Mouse (Mus musculus) megakaryocyte progenitor cell, adult 5-6 weeks (primary cell): ENCODE measurements around the gene Dgkq. TPM values are rescaled to one million over a fixed set of nuclear protein-coding genes. Genes with fewer than 3 reads are reported as not detected.
A peak's percentile ranks its signal among the peaks of the same experiment; 100 is the strongest.

Source experiments
- ATAC-seq: replicated peaks from 2 replicates; pipeline ENCODE4 v1.8.0; 2016; ENCODE audit warnings: mild to moderate bottlenecking, moderate TSS enrichment, inconsistent platforms; ENCODE audit not compliant: poor library complexity
- total RNA-seq, 2 experiments: library from RNA; stranded (forward) in 1 of 2; stranded (reverse) in 1 of 2; fragments of 157-497, 149-512 nt in 1 of 2; fragments of 200-1000 nt in 1 of 2; gene quantifications; 2 replicates each; pipeline versions ENCODE4 v1.2.3 to v1.2.4; 2015 to 2017

Dgkq gene
- total RNA-seq, 2 experiments from 2014 or later: 4.2 to 4.8 TPM

DNA sequence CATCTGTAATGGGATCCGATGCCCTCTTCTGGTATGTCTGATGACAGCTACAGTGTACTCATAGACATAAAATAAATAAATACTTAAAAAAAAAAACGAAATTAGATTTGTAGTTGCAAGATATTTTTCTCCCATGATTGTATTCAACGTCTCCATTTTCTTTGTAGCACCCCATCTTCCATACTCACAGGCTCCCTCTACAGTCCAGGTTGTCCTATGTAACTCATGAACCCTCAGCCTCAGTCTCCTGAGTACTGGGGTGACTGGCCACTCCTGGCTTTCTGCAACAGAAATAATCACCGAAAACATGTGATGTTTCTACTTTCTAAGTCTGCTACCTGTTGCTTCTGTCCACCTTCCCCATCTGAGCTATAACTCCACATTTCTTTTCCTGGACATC is 21.7 kb upstream of the Dgkq start:
- ATAC-seq: peak; percentile 37

DNA sequence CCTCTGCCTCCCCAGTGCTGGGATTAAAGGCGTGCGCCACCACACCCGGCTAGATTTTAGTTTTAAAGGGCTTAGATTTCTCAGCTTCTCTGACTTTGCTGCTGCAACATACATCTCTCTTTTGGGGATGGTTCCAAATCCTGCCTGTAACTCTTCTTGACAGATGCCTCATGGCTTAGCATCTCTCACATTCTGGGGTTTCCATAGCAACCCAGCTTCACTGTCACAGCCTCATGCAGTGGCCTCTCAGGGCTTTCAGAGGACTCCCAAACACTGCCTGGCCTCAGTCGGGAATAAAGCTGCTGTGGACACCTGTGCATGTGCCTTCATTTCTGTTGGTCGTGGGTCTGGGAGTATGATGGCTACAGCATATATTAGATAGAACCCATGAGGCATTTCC is 19.6 kb upstream of the Dgkq start:
- ATAC-seq: no peak

DNA sequence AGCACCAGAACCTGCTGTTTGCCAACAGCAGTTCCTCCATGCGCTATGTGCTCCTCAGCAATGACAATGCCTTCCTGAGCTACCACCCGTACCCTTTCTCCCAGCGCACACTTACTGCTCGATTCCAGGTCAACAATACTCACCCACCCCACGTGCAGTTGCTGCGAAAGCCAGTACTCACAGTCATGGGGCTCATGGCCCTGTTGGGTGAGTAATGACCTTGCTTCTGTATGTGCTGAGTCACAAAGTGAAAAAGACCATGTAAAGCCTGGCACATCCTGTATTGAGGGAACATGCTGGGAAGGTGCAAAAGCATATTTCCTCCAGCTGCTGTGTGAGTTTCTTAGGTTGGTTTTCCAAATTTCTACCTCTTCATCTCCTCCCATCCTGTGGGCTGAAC is 11.4 kb upstream of the Dgkq start:
- no peak for ATAC-seq

DNA sequence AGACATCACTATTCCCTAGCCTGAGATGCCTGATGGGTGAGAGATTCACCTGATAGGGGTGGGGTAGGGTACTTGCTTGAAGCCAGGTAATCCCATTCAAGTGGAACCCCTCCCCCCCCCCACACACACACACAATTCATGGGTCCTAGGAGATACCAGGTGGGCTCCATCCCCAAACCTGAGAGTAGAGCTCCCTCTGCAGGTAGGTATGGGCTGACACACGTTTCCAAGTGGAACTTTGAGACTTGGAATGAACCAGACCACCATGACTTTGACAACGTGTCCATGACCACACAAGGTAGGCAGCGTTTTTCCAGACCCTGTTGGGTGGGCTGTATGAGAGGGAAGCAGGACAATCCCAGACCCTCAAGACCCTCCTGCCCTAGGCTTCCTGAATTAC is 10.4 kb upstream of the Dgkq start:
- ATAC-seq: 0 out of 2 replicates have a peak, but pooled peaks have one; percentile 14

DNA sequence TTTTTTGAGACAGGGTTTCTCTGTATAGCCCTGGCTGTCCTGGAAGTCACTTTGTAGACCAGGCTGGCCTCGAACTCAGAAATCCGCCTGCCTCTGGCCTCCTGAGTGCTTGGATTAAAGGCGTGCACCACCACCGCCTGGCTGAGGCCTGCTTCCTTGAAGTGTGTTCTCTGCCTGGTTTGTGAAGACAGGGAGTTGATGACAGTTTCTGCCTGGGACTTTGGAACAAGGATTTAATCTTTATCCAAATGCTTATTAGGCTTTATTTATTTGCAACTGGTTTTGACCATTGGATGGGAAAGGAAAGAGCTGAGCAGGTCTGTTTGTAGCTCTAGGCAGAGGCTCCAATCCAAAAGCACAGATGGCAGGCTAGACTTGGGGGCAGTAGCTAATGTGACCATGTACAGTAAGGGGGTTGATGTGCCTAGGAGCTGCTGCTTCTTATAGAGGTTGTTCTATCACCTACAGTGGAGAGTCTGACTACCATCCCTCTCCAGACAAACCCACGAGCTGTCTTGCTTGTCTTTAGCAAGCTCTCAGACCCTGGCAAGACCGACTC is 8.9 kb upstream of the Dgkq start:
- no peak for ATAC-seq

DNA sequence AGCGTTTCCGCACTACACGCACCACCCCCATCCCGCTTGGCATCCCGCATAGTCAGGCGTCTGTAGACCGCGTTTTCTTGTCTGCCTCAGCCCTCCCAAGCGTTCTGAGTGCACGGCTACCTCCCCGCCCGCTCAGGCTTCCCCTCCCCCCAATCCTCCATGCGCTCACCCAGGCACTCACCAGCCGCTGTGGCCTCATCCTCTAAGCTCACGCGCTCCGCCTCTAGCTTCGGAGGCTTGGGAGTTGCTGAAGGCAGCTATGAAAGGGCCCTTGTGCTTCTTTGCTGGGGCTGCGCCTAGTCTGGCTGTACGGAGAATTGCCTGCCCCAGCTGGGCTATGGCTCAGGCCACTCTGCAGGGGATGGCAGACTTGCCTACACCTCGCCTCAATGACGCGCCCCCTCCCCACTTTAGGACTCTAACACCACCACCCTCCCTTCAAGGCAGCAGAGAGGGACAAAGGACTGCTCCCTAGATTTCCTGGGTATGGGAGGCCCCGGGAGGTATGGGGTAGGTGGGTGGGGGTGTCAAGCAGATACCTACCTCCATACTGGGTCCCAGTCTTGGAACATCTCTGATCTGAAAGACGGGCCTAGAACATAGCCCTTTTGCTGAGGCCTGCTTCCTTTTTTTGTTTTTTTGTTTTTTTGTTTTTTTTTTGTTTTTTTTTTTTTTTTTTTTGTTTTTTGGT is 8.3 kb upstream of the Dgkq start:
- peak; percentile 27 for ATAC-seq

DNA sequence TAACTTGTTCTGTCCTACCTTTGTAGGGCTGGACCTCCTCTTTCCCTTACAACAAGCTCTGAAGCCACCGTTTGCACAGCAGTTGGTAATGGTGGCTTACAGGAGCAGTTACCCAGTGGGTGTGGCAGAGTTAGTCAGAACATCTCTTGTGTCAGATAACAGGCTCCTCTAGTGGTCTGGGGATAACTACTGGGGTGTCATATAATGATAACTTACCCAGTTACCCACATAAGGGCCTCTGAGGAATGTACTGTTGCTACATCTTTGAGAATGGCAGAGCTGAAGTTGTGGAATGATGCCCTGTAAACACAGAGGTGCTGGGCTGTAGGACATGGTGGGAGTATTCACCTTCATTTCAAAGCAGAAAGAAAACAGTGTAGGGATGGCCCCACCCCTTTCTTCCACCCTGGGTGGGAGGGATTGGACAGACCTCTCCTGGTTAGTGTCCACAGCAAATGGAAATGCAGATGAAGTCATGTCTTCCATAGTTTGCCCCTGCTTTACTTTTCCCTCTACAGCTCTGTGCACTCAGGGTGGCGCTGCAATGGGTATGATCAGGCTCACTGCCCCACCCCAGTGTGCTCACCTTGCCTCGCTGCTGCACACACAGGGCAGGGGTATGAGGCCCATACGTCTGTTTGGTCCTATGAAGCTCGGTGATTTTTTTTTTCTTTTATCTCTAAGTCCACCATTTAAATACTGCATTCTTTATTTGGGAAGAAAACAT is 7.5 kb upstream of the Dgkq start:
- ATAC-seq: peak; percentile 62

DNA sequence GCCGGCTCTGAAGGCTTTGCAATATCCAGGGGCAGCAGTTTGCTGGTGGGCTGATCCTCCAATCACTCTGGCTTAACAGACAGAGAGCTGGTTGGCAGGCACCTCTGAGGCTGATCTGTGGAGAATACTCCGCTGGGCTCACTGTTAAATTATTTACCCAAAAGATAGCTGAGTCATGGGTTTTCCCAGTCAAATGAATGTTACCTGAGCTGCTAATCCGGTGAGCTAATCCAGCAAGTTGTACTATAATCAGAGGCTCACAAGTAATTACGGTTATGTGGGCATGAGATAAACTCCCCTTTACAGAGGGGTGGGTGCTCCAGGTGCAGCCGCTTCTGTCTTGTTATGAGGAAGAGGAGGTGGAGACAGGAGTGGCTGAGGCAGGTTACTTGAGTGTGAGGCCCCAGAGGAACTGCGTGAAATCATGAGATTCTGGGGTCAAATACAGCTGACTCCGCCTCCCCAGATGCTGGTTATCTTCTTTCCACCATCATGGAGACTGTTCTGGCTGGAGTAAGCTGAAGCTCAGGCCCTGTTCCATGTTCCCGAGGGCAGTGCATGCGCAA is 5.9 kb upstream of the Dgkq start, which contains the start of gene Slc26a1:
Gene Slc26a1, minus strand, starts transcription at position 319 of the 566 bp plus-strand sequence.
- peak; percentile 33 for ATAC-seq

DNA sequence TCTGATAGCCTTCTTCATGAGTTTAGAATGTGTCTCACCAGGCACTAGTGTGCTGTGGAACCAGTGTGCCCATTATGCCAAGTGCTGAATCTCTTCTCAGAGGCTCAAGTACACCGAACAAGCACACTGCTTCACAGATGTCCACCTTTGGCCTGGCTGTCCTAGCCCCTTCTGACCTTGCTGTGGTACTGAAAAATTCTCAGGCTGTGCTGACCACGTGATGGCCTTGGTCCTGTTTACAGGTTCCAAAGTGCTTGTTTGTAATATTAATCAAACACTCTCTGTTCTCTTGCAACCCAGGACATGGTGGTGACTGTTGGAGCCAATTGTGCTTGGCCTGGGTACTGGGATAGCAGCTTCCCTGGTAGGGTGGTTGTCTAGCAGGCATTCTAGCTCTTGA is 5.2 kb upstream of the Dgkq start:
- ATAC-seq: no peak

DNA sequence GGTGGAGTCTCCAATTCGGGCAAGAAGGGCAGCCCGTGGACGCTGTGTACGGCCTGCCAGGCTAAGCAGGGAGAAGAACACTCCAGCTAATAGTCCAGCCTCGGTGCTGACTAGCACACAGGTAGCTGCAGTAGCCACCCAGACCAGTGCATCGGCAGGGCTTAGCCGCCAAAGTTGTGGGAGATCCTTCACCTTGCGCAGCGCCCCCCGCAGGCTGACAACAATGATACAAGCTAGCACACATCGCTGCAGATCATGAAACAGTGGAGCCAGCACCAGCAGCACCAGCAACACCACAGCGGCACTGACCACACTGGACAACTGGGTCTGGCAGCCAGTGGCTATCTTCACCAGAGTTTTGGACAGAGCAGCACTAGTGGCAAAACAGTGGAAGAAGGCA is 2.3 kb upstream of the Dgkq start:
- ATAC-seq: no peak

DNA sequence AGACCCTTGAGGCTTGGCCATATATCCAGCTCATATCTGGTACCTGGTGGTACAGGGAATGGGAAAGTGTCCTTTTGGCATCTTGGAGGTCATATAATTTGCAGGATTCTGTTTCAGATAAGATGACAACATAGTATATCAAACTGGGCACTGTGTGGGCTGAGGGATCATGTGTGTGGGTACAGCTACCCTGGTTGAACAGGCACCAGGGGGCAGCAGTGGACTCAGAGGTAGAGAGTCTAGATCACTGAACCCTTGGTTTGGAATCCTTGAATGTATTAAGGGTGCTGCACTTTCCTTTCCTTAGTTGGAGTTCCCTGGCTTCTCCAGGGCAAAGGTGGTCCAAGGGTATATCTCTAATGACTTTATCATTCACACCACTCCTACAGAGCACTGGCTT is 1.3 kb upstream of the Dgkq start:
- ATAC-seq: peak; percentile 53

DNA sequence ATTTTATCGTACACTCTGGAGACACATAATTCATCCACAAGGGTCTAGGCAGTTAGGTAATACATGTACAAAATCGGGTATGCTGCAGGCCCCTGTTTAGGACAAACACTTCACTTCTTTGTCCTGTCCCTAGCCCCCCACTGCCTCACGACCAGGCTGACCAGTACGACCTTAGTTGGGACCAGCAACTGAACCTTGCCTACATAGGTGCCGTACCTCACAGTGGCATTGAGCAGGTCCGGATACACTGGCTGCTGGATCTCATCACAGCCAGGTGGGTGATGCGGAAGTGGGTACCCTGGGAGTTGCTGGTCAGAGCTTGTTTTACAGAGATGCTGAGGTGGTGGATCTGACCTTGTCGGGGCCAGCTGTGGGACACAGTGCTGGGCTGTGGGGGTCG is 514 bp upstream of the Dgkq start:
- ATAC-seq: no peak

DNA sequence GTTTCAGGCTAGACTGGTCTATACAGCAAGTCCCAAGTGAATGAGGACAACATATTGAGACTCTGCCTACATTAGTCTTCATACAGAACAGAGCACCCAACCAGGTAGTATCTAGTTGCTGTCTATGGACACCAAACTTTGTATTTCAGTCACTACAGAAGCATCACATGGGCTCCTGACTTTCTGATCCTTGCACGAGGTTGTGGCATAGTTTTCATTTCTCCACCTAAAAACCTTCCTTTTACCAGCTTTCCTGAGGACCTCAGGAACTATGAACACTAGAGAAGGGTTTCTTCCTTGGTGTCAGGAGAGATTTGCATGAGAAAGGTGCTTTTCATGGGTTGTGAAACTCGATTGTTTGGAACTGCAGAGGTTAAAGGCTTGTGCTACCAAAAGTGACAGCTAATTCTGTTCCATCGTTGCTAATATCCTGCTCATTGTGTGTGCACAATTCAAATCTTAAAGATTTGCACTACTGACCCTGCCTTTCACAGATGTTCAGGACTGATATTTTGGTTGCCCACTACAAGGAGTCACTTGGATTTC is 1.0 kb downstream of the Dgkq start:
- no peak for ATAC-seq

DNA sequence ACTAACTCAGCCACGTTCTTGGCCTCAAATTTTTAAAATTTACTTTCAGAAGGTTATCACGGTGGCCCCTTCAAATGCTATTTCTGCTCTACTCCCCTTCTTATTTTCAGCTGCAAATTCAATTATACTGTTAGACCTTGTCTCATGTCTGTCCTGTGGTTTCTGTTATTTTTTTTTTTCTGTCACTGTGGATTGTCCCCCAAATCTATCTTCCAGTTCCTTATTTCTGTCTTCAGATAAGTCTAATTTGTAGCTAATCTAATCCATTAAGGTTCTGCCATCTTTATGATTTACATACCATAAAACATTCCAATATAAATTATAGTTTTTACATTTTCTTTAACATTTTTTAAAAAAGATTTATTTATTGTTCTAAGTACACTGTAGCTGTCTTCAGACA is 2.1 kb downstream of the Dgkq start:
- ATAC-seq: no peak

DNA sequence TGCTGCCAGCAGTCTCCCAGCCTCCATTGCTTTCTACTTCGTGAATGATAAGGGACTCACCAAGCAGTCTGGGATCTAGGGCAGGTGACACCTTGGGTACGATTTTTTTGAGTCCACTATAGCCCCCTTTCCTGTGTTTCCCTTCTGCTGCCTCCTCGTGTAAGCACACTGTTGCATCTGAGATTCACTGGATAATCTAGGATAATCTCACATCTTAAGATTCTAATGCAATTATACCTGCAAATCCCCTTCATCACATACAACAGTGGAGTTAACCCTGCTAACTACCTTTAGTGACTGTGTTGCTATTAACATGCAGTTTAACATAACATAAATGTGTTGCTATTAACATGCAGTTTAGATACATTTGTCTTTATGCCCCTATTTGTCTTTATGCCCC is 4.4 kb downstream of the Dgkq start:
- no peak for ATAC-seq

DNA sequence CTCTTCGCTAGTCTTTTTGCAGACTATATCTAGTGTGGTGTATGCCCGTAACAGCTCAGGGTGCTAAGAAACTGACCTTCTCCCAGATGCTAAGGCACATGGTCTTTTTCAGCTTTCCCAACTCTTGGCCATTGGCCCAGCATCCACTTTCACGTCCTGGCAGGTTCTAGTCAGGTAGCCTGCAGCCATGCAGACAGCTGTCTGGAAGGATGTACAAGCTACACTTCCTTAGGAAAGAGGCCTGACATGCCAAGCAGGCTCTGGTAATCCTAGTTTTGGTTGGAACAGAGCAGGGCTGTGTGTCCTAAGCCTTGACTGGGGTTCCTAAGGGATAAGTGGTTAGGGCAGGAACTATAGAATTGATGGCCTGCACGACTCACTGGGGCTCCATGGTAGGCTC is 6.7 kb downstream of the Dgkq start:
- ATAC-seq: no peak

DNA sequence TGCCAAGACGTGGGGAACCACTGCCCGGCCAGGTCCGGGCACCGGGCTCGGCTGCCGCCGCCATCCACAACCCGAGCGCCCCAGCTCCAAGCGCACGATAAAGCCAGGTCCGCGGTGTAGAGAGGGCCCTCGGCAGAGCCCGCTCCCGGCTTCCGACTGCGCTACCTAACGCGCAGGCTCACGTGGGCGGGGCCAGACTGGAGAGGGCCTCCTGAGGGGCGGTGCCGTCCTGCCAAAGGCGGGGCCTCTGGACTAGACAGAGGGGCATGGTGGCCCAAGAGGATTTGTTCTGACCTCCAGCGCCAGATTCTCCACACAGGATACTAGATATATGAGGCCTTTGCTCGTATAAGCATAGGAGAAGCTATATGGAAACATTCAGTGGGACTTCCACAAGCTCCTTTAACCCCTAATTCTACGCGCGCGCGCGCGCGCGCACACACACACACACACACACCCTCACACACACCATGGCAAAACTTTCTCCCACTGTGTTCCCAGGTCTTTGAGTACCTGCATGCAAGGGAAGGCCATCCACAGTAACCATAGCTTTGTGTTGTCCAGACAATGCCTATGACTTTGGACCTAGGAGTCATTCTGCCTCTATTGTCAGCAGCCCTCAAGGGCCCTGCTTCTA is 8.7 kb downstream of the Dgkq start:
- ATAC-seq: peak; percentile 95

DNA sequence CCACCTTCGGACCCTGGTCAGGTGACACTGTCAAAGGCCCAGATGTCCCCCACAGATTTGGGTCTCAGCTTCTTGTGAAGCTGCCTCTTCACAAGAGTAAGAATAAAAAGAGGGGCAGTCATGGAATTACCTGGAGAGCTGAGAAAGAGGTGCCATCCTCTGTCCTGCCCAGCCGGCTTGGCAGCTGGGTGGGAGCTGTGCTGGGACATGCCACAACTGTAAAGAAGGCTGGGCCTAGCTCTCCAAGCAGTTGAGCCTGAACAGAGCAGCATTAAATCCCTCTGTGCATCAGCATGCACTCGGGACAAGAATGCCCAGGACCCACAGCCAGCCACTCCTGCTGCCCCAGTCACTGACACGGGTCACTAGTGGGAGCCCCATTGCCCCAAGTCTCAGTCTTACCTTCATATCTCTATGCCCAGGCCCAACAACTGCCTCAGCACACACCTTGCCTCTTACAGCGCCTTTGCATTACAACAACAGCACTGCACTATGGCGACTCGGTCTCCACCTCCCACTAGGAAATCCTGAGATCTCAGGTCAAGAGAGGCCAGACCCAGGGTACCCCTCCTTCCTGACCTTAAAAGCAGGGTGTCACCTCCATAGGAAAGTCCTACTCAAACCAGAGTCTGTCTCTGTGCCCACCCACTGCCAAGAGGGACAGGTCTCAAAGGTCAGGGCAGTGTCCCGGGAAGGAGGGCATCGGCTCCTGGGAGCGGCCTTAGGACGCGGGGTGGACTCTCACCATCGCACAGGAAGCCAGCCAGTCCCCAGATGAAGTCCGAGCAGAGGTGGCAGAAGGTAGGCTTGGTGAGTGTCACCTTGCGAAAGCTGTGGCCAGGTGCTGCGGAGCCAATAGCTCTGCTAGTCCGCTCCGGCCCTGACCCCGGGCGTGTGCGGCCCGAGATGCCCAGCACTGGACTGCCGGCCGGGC is 9.5 kb downstream of the Dgkq start, which contains the start of gene Idua:
Gene Idua, plus strand, starts transcription at position 634 of the 934 bp plus-strand sequence.
- peak; percentile 49 for ATAC-seq

DNA sequence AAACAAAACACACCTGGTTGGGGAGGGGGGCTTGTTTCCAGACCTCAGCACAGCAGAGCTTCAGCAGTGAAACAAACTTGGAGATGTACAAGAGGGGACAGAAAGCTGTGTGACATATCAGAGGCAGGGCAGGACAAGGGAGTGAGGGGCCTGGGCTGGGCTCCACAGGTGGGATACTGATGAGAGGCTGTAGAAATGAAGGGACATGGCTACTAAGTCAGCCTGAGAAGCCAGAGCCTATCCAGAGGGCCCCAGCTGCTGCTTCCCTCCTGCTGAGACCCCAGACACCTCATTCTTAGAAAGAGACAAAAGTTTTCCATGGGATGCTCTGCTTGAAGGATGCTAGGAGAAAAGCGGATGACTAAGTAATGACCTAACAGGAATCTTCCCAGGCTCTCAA is 10.9 kb downstream of the Dgkq start:
- ATAC-seq: no peak

DNA sequence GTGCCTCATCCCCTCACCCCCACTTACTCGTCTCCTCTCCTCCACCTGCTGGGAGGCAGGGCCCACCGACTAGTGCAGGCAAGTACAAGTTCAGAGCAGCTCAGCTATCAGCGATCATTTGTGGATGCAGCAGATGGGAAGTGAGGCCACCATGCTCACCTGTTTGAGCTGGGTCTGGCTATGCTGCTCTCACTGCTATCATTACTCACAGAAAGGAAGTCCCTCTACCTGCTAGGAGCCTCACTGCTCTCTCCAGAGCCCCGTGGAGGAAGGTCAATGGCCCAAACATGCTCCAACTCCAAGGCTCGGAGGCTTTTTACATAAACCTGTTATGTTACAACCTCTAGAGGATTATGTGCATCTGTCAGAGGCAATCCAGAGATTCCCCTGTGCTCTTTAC is 12.1 kb downstream of the Dgkq start:
- no peak for ATAC-seq
